Mouse (Mus musculus) kidney, embryonic 16.5 days (tissue): Measurements from ENCODE around the gene Mtg2. TPM values are rescaled to one million over a fixed set of nuclear protein-coding genes. Genes with fewer than 3 reads are reported as not detected.

Experiments
- ATAC-seq: fragments of 200-750 bp; cut with Nextera tagmentation; 2 replicates; pipeline ENCODE4 v1.8.0; 2017; ENCODE audit warnings: moderate TSS enrichment; ENCODE audit not compliant: low FRiP score, low TSS enrichment
- H3K27ac ChIP-seq: fragments of 300-500 bp; sonication (generic); 2 replicates; pipeline ENCODE4 v1.5.1; 2014; ENCODE audit warnings: low read length
- H3K27me3 ChIP-seq: fragments of 300-500 bp; sonication (generic); 2 replicates; pipeline ENCODE4 v1.6.1; 2014; ENCODE audit warnings: low read length, control low read depth, mixed read lengths; ENCODE audit not compliant: insufficient read depth
- H3K36me3 ChIP-seq: fragments of 300-500 bp; sonication (generic); 2 replicates; pipeline ENCODE4 v1.6.1; 2014; ENCODE audit warnings: low read length, control low read depth, mixed read lengths; ENCODE audit not compliant: insufficient read depth
- H3K4me1 ChIP-seq: fragments of 300-500 bp; sonication (generic); 2 replicates; pipeline ENCODE4 v1.6.1; 2014; ENCODE audit warnings: low read length, control low read depth, mixed read lengths; ENCODE audit not compliant: insufficient read depth
- H3K4me2 ChIP-seq: fragments of 300-500 bp; sonication (generic); replicated peaks from 2 replicates; pipeline ENCODE4 v1.6.1; 2014; ENCODE audit warnings: low read depth, low read length
- H3K4me3 ChIP-seq: fragments of 300-500 bp; sonication (generic); 2 replicates; pipeline ENCODE4 v1.5.1; 2014; ENCODE audit warnings: mild to moderate bottlenecking, low read length
- H3K9ac ChIP-seq: fragments of 300-500 bp; sonication (generic); replicated peaks from 2 replicates; pipeline ENCODE4 v1.6.1; 2014; ENCODE audit warnings: low read length
- H3K9me3 ChIP-seq: fragments of 300-500 bp; sonication (generic); 2 replicates; pipeline ENCODE4 v1.6.1; 2016; ENCODE audit warnings: low read length, control low read depth
- WGBS: fragments of 180-500 bp; shearing (Covaris S2); extraction: QIAGEN DNeasy Blood & Tissue Kit; methylation state at CpG from one replicate; pipeline ENCODE4 v1.1.7; 2014; 5-methylcytosine and 5-hydroxymethylcytosine counted together
- polyA plus RNA-seq: library from polyadenylated mRNA; unstranded; fragments of >200 nt; fragmentation: Nextera tagmentation; extraction: Ambion mirVana; gene quantifications from 2 replicates; pipeline ENCODE4 v1.2.1, GENCODE M21; 2015

Gene Mtg2
- polyA plus RNA-seq, 1 experiment from 2014 or later = 29.6 TPM

DNA sequence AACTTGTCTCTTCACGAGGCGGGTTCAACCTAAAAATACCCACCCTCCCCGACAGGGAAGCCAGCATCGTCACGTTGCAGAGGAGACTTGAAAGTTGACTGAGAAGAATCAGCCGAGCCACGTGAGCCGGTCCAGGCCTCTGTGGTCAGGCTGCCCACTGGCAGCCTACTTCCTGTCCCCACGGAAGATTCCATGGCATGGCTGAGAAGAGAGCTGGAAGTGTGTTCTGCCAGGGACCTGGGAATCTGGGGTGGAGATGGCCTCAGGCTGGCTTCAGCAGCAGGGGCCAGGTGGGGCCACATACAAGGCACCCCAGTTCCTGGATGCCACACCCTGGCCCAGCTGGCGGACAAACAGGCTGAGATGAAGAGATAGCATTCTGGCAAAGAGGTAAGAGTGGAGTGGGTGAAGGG is 45.7 kb downstream of the Mtg2 start:
- H3K27ac ChIP-seq = no peak overlapping the region
- no peak for ATAC-seq
- no peak overlapping the region for H3K4me2 ChIP-seq
- H3K9ac ChIP-seq = no peak overlapping the region
- no peak overlapping the region for H3K4me3 ChIP-seq
- H3K4me1 ChIP-seq = peaks cover 36% of the 10 kb centered on the region
- WGBS = 72% methylated on average over 10 of the region's 10 CpGs
- H3K9me3 ChIP-seq = no peaks in the 10 kb centered on the region
- H3K36me3 ChIP-seq = no peaks in the 10 kb centered on the region
- H3K27me3 ChIP-seq = no peaks in the 10 kb centered on the region

DNA sequence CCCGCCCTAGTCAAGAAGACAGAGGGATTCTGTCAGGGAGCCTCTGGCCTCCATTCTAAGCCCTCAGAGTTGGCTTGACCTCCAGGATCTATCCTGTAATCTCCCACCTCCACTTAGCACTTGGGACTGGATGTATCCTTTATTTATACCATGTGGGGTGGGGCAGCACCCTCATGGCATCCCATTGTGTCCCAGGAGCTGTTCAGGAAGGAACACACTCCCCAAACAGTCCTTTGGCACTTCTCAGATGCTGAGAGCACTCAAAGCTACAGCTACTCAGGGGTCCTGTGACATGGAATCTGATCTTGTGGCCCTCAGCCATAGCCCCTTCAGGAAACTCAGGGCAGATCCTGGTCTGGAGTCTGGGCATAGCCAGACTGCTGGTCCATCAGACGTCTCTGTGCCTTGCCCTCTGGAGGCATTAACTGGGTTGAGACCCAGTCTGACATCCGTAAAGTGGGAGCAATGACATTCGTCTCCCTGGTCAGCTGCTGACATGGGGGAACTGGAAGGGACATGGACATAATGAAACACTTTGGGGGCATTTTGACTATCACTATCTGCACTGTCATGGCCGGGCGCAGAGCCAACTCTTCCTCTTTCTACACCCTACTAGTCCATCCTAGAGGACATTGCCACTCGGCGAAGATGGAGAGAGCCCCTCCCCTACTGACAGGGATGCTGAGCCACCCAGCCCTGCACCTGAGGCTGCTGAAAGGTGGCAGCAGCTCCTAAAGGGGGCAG is 46.5 kb downstream of the Mtg2 start:
- 71% methylated on average over 8 of the region's 8 CpGs for WGBS
- Histone ChIP-seq H3K9me3 (no peaks in the 10 kb centered on the region), H3K4me1 (peaks cover 36% of the 10 kb centered on the region)

DNA sequence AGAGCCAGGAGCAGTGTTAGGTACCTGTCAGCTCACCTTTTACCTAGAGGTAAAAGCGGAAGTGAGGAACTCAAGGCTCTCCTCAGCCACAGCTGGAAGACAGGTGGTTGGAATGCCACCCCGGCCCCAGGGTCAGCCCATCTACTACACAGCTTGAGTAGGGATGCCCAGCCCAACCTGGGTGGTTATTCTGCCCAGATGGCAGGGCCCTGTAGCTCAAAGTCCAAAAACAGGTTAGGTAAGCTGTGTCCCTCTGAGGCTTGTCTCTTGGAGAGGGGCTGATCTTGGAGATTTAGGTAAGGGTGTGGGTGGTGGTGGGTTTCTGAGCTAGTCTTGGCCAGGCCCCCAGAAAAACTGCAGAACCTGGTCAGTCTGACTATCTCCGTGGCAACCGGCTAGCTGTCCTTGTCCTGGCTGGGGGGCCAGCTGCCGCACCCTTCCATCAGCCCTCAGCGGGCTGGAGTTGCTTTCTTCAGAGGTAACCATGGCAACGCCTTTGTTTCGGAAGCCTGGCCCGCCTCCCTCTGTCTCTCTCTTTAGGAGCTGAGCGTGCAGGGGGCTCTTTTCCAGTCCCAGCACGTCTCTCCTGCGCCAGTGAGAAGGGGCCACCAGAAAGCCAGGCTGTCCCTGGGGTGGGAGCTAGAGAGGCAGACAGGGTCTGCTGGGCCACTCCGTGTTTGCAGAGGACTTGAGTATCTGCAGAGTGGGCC is 47.3 kb downstream of the Mtg2 start:
- ATAC-seq = no peak
- no peak overlapping the region for H3K27ac ChIP-seq
- H3K4me2 ChIP-seq = no peak overlapping the region
- H3K9me3 ChIP-seq = no peaks in the 10 kb centered on the region
- 12% methylated on average over 13 of the region's 13 CpGs for WGBS
- peaks cover 36% of the 10 kb centered on the region for H3K4me1 ChIP-seq
- no peak overlapping the region for H3K4me3 ChIP-seq
- no peaks in the 10 kb centered on the region for H3K36me3 ChIP-seq
- H3K9ac ChIP-seq = no peak overlapping the region
- H3K27me3 ChIP-seq = no peaks in the 10 kb centered on the region

More for the DNA sequence above, 46.5 kb downstream of the Mtg2 start:
- no peak overlapping the region for H3K4me2 ChIP-seq
- no peaks in the 10 kb centered on the region for H3K36me3 ChIP-seq
- H3K27ac ChIP-seq = no peak overlapping the region
- no peak overlapping the region for H3K9ac ChIP-seq
- ATAC-seq = no peak
- no peak overlapping the region for H3K4me3 ChIP-seq
- H3K27me3 ChIP-seq = no peaks in the 10 kb centered on the region

DNA sequence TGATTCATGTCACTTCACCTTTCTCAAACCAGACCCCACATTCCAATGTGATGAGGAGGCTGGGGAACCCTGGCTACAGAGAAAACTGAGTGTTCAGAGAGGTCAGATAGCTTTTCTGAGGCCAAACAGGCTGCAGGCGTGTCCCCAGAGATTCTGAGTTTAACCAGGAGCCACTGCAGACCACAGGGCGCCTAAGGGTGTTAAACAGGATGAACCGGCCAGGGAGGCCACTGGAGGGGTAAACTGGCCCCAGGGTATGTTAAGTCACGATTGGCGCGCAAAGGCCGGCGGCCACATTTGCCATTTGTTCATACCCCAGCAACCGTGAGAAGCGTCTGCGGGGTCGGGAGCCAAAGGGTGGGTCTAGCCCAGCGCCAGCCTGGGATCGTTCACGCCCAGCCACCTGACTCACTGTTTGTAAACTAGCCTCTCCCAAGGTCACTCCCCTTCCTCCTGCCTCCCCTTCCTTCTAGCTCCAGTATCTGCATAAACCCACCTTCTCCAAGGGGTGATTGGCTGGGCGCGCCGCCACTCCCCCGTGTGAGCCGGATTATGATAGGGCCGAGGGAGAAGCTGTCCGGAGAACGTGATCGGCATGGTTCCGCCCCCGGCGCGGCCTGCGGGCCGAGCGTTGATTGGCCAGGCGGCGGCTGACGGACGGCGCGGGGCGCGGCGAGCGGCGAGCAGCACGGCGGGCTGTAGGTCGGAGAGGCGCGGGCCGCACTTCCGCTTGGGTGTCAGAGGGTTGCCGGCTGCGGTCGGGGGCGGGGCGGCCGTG is 48.5 kb downstream of the Mtg2 start, which contains the start of gene Osbpl2:
TSS of gene Osbpl2 (plus strand) at position 646 of the 778 bp plus-strand sequence.
- peak within 1 kb of the TSS; percentile 93 for H3K4me2 ChIP-seq
- peak within 1 kb of the TSS; percentile 90 for H3K9ac ChIP-seq
- no peaks in the 10 kb centered on the region for H3K27me3 ChIP-seq
- no peaks in the 10 kb centered on the region for H3K9me3 ChIP-seq
- ATAC-seq = peak; percentile 99
- under 1% methylated on average over 55 of the region's 55 CpGs for WGBS
- peak within 1 kb of the TSS; percentile 91 for H3K4me3 ChIP-seq
- H3K4me1 ChIP-seq = peaks cover 36% of the 10 kb centered on the region
- H3K27ac ChIP-seq = peak within 1 kb of the TSS; percentile 66
- peaks cover 3% of the 10 kb centered on the region; the same call in 1 of the 2 replicates for H3K36me3 ChIP-seq

DNA sequence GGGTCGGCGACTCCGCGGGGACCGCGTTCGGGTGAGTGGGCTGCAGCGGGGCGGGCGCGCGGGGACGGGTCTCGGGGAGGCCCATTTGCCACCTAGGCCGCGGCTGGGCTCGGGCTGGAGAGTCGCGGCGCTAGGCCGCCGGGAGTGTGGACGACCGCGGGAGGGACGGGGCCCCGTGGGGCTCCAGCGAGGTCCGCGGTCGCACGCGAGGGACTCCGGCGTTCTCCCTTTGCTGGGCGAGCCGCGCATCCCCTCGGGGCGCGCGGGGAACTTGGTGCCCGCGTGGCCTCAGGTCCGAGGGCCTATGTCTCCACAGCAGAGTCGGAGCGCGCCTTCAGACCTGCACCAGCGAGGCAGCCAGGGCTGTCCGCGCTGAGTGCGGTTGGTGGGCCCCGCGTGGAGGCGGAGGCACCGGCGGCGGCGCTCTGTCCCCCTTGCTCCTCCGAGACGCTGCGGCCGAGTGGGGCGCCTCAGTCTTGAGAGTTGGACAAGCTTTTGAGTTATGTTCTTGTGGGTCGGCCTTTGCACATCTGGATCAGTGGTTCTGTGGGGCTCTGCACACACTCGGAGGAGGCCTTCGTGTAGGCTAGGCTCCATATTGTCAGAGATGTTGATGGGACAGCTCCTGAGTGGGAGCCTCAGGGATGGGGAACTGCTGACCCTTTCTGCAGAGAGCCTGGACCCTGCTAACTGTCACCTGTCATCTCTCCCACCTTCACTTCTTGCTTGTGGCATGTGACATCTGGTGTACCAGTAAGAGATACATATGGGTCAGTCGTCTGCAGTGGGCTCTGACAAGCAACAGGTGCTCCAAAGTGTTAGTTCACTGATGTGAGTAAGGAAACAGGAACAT is 49.3 kb downstream of the Mtg2 start:
- peak overlapping the region; percentile 93 for H3K4me2 ChIP-seq
- no peaks in the 10 kb centered on the region for H3K9me3 ChIP-seq
- H3K9ac ChIP-seq = peak overlapping the region; percentile 90
- peak overlapping the region; percentile 66 for H3K27ac ChIP-seq
- H3K4me3 ChIP-seq = peak overlapping the region; percentile 91
- peaks cover 35% of the 10 kb centered on the region for H3K4me1 ChIP-seq
- no peaks in the 10 kb centered on the region for H3K27me3 ChIP-seq
- H3K36me3 ChIP-seq = peaks cover 6% of the 10 kb centered on the region; the same call in 1 of the 2 replicates
- peak; percentile 31 for ATAC-seq
- under 1% methylated on average over 61 of the region's 68 CpGs for WGBS

DNA sequence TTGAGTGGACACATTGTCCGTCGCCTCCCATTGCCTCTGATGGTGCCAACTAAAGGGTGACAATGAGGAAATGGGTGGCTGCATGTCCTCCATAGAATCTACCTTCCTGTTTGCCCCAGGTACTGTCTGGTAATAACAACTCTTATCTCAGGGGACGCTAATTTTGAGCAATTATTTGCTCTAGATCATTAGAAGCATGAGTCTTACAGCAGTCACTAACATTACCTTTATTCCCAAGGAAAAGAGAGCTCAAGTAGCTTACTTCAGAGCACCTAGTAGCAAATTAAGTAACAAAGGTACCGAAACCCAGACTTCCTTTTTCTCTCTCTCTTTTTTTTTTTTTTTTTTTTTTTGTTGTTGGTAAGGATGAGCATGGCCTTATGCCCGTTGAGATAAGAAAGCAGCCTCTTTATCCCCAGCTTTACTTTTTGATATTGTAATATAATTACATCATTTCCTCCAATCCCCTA is 49.9 kb downstream of the Mtg2 start:
- H3K9me3 ChIP-seq = no peaks in the 10 kb centered on the region
- 72% methylated on average over 5 of the region's 5 CpGs for WGBS
- H3K4me2 ChIP-seq = peak overlapping the region; percentile 93
- H3K4me3 ChIP-seq = peak overlapping the region; percentile 91
- H3K4me1 ChIP-seq = peaks cover 28% of the 10 kb centered on the region
- no peaks in the 10 kb centered on the region for H3K27me3 ChIP-seq
- no peak overlapping the region for H3K27ac ChIP-seq
- peak overlapping the region; percentile 90; the same call in 1 of the 2 replicates for H3K9ac ChIP-seq
- ATAC-seq = no peak
- H3K36me3 ChIP-seq = peaks cover 6% of the 10 kb centered on the region; the same call in 1 of the 2 replicates

DNA sequence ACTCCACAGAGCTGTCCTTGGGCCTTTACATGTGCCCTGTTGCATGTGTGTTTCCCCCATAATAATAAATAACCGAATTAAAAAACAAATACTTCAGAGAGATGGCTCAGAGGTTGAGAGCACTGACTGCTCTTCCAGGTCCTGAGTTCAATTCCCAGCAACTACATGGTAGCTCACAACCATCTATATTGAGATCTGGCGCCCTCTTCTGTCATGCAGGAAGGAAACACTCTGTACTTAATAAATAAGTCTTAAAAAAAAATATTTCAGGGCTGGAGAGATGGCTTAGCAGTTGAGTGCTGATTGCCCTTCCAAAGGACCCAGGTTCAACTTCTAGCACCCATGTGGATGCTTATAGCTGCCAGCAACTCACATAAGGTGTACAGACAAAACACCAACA is 53.8 kb downstream of the Mtg2 start:
- H3K36me3 ChIP-seq = peaks cover 6% of the 10 kb centered on the region; the same call in 1 of the 2 replicates
- H3K4me3 ChIP-seq = no peak overlapping the region
- no peak overlapping the region for H3K4me2 ChIP-seq
- WGBS = 88% methylated on average over 2 of the region's 2 CpGs
- H3K27ac ChIP-seq = no peak overlapping the region
- no peak overlapping the region for H3K9ac ChIP-seq
- H3K4me1 ChIP-seq = peaks cover 11% of the 10 kb centered on the region
- no peaks in the 10 kb centered on the region for H3K27me3 ChIP-seq
- ATAC-seq = no peak
- H3K9me3 ChIP-seq = no peaks in the 10 kb centered on the region

DNA sequence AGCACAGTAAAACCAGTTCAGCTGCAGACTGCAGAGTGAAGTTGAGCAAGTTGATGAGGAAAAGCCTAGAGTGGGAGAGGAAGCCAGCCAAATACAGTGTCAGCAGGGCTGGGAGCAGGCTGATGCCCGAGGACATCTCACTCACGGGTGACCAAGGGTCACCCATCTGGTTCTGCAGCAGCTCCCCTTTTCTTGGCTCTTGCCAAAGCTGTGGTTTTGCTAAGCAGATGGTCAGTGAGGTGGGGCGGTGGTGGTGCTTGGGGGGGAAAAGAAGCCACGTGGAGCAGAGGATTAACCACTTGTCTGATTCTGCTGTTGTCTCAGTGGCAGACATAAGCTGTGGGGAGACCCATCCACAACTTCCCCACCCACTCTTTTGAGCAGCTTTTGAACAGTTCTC is 55.8 kb downstream of the Mtg2 start:
- no peaks in the 10 kb centered on the region for H3K9me3 ChIP-seq
- no peak overlapping the region for H3K4me2 ChIP-seq
- H3K36me3 ChIP-seq = peaks cover 6% of the 10 kb centered on the region; the same call in 1 of the 2 replicates
- H3K27me3 ChIP-seq = no peaks in the 10 kb centered on the region
- no peak overlapping the region for H3K27ac ChIP-seq
- no peak overlapping the region for H3K4me3 ChIP-seq
- WGBS = 15% methylated on average over 4 of the region's 4 CpGs
- ATAC-seq = no peak
- no peak overlapping the region for H3K9ac ChIP-seq
- 0 out of 2 replicates have a peak, but pooled peaks cover 5% of the 10 kb centered on the region for H3K4me1 ChIP-seq

DNA sequence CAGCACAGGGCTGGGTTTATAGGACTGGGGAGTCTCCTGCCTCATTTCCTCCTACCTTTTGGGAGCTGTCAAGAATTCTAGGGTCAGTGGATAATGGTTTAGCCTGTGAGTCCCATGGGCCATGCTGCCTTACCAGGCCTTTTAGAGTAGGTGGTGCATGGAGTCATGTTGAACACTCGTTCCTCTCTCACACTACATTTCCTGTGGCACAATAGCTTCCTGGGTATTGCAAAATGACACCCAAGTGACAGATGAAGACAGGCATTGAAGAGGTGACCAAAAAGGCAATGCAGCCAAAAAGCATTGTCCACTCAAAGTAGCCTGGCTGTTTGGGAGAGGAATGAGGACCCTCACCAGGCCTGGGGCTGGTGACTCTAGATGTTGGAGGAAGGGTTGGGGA is 57.3 kb downstream of the Mtg2 start:
- no peak overlapping the region for H3K27ac ChIP-seq
- WGBS = 70% methylated on average over 1 of the region's 1 CpGs
- ATAC-seq = no peak

More for the DNA sequence above, 57.3 kb downstream of the Mtg2 start:
- Histone ChIP-seq H3K4me1 (0 out of 2 replicates have a peak, but pooled peaks cover 5% of the 10 kb centered on the region), H3K9me3 (no peaks in the 10 kb centered on the region), H3K4me2 (no peak overlapping the region), H3K27me3 (no peaks in the 10 kb centered on the region), H3K36me3 (peaks cover 6% of the 10 kb centered on the region; the same call in 1 of the 2 replicates), H3K4me3 (no peak overlapping the region), H3K9ac (no peak overlapping the region)
